Mouse (Mus musculus) lung, adult 18-20 months (tissue): ENCODE measurements around the gene Syne4.
A peak's percentile ranks its signal among the peaks of the same experiment; 100 is the strongest.

Source experiments
- DNase-seq, 2 experiments: peaks; one replicate each; pipeline ENCODE4 v3.0.0; 2022; ENCODE audit warnings: mixed read lengths in 2 of 2

Syne4 gene

GRCm38 (mm10) chr7:30332622-30333259 lies 18.1 kb downstream of the Syne4 start:
- no peak for DNase-seq

- peak; percentile 51 to 64 for DNase-seq
Measured at GRCm38 (mm10) chr7:30333436-30333835, 18.8 kb downstream of the Syne4 start.

- DNase-seq, result no peak
Measured at GRCm38 (mm10) chr7:30334563-30334962, 20.0 kb downstream of the Syne4 start.

GRCm38 (mm10) chr7:30335688-30336087 lies 21.1 kb downstream of the Syne4 start:
- DNase-seq, result no peak

GRCm38 (mm10) chr7:30336384-30336783 lies 21.8 kb downstream of the Syne4 start:
- DNase-seq, result peak; percentile 73 to 81

GRCm38 (mm10) chr7:30339432-30340109 lies 25.0 kb downstream of the Syne4 start:
- DNase-seq, result no peak

GRCm38 (mm10) chr7:30346635-30347379 lies 32.2 kb downstream of the Syne4 start:
- DNase-seq, result peak; percentile 45 to 59

- DNase-seq, result peak; percentile 18 to 36
Measured at GRCm38 (mm10) chr7:30347828-30348227, 33.2 kb downstream of the Syne4 start.

- DNase-seq, result peak; percentile 52 to 65
Measured at GRCm38 (mm10) chr7:30353279-30353822, 38.7 kb downstream of the Syne4 start.

- DNase-seq, result no peak
Measured at GRCm38 (mm10) chr7:30354059-30354458, 39.5 kb downstream of the Syne4 start.

GRCm38 (mm10) chr7:30358378-30359186 lies 44.0 kb downstream of the Syne4 start:
- no peak for DNase-seq

- no peak for DNase-seq
Measured at GRCm38 (mm10) chr7:30359276-30359865, 44.8 kb downstream of the Syne4 start.

GRCm38 (mm10) chr7:30360028-30360427 lies 45.4 kb downstream of the Syne4 start:
- no peak for DNase-seq

GRCm38 (mm10) chr7:30362652-30363343 lies 48.2 kb downstream of the Syne4 start, which contains the start of gene Lrfn3:
Gene Lrfn3 (minus strand): TSS chr7:30362772.
- peak in 1 of 2 experiments; percentile 33 for DNase-seq

- no peak for DNase-seq
Measured at GRCm38 (mm10) chr7:30363344-30363738, 48.7 kb downstream of the Syne4 start.

- no peak for DNase-seq
Measured at GRCm38 (mm10) chr7:30367466-30367865, 52.9 kb downstream of the Syne4 start.
